Mouse (Mus musculus): ENCODE measurements around the gene Rps15.

Rps15 gene

DNA sequence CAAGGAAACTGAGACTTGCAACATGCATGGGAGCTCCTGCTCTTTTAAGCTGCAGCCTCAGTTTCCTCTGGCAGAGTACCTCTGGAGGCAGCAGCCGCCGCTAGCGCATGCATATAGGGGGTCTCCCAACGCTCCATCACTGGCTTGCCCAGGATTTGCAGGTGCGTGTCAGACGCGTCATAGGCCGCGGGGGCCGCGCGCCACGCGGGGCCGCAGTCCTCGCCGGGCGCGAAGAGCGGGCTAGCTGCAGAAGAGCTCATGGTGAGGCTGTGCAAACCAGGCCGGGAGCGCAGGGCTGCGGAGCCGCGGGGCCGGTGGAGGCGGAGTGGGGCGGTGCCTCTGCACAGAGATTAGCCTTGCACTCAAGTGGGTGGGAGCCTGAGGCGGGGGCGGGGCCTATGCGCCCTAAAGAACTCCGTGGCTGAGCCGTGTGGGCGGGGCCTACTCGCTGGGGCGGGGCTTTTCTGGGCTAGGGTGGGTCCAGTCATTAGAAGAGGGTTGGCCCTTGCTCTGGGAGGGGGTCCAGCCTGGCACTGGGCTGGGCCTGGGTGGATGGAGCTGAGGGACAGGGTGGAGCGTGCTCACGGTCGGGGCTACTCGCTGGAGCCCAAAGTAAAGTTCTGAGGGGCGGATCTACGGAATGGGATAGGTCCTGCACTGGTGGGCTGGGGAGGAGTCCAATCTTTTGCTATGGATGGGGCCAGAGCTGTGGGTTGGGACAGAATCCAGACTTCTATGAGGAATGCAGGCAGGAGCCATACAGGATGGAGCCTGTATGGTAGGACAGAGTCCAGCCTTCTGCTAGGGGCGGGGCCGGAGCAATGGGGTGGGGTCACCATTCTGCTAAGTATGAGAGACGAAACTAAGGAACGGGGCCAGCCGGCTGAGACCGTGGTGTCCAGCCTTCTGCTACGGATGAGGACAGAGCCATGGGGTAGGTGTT is 31.3 kb upstream of the Rps15 start, which contains the start of the genes Gamt and Dazap1:
Gene Gamt (minus strand): TSS at position 371 of the 943 bp plus-strand sequence.
Gene Dazap1 (plus strand): TSS at position 845 of the 943 bp plus-strand sequence.
- DNase-seq (ENCODE audit: low read depth) = peak; percentile 100

DNA sequence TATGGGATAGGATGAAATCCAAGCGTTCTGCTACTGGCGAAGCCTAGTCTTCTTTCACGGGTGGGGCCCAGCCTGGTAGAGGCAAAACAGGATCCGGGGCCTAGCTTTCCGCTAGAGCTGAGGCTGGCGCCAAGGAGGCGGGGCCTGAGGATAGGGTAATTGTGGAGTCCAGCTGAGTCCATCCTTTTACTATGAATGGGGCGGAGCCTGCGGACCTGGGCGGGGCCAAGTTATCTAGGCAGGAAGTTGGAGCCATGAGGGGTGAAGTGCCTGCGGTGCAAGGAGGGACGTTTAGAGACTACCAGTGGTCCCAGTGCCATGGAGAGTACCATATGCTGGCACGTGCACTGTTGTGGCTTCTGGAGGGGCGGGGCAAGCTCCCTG is 30.7 kb upstream of the Rps15 start:
- peak; percentile 99 for DNase-seq (ENCODE audit: low read depth)

DNA sequence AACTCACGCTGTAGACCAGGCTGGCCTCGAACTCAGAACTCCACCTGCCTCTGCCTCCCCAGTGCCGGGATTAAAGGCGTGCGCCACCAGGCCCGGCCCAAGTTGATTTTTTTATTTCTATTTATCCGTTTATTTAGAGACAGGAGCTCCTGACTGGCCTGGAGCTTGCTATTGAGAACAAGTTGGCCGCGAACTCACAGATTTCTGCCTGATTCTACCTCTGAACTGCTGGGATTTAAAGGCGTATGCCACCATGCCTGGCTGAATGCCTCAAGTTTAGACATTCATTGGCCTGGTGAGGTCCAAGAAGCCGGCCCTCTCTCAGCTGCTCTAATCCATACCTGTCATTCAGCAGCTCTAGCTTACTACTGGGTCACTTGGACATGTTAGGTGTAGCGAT is 30.1 kb upstream of the Rps15 start:
- no peak for DNase-seq (ENCODE audit: low read depth)

DNA sequence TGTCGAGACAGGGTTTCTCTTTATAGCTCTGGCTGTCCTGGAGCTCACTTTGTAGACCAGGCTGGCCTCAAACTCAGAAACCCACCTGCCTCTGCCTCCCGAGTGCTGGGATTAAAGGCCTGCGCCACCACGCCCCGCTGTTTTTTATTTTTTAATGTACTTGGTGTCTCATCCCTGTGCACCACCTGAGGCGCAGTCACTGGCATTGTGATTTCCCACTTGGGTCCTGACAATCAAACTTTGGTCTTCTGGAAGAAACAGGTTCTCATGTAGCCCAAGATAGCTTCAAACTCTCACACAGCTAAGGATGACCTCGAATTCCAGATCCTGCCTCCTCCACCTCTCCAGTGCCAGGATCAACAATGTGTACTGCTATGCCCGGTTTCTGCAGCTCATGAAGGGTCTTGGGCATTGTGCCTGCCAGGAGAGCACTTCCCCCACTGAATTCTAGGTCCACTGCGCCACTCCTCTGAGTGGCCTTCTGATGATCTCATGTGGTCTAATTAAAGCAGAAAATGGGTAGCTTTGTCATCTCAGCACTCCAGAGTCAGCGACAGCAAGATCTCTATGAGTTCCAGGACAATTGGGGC is 29.4 kb upstream of the Rps15 start:
- no peak for DNase-seq (ENCODE audit: low read depth)

DNA sequence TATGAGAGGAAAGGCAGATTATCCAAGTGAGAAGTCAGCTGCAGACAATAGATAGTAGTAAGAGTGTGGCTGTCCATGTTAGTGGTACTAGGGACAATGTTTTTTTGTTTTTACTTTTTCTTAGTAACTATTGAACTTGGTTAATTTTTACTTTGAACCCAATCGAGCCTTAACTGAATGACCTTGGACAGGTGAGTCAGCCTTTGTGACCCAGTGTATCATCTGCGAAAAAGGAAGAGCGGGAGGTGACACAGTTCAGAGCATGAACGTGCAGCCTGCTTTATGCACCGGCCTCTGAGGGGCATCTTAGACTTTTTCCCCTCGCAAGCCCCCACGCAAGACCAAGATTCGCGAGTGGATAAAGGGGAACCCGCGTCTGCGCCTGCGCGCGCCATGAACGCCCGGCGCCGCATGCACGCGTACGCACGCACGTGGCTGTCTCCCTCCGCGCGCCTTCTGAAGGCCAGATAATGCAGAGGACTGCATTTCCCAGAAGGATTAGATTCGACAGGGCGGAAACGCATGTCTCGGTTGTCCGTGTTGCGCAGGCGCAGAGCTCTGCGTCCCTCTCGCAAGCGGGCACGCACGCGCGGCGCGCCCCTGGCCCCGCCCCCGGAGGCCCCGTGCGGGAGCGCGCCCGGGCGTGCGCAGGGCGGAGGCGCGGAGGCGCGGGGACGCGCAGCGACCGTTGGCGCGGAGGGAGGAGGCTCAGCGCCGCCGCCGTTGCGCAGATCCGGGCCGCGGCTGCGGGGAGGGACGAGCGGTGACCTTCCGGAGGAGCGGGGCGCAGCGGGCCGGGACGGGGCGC is 27.7 kb upstream of the Rps15 start:
- peak; percentile 100 for DNase-seq (ENCODE audit: low read depth)

DNA sequence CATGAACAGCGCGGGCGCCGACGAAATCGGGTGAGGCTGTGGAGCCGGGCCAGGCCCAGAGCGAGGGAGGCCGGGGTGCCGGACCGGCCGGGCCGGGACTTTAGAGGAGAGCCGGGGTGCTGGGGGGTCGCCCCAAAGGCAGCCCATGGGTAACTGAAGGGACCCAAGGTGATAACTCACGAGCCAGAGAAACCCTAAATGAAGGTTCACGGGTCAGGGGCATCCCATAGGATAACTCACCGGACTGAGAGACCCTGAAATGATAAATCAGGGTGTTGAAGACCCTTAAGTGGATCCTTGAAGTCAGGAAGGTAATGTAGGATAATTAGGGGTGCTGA is 27.1 kb upstream of the Rps15 start:
- no peak for DNase-seq (ENCODE audit: low read depth)

DNA sequence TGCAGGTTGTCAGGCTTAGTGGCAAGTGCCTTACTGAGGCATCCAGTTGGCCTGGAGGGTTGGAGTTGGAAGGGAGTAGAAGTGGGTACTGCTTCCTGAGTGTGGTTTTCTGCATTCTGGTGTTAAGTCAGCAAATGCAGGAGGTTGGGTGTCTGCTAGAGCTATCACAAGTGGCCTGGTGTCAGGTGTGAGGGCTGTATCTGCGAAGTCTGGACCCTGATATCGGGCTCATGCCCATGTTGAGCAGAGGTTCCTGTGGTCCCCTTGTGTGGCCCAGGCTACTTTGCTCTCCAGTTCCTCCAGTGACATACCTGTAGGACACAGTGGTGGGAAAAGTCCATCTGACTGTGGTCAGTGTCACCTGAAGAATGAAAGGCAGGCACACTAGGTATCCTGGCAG is 22.2 kb upstream of the Rps15 start:
- no peak for DNase-seq (ENCODE audit: low read depth)

DNA sequence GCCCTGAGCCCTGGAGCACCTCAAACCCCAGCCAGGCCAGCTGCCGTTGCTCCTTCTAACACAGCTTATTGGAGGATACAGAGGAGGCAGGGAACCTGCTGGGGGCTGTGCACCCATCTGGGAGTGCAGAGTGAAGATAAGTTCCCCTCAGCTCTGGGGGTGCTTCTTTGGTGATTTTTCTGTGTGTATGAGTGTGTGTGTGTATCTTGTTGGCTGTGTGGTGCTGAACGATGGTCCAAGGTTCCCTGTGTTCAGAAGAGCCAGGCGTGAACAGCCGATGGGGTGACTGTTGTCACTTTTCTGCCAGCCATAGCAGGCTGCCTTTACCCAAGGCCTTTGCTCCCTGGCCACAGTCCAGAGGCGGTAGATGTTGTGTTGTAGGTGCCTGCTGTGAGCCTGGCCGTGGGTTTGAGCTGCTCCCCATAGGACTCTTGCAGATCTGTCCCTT is 21.5 kb upstream of the Rps15 start:
- DNase-seq (ENCODE audit: low read depth) = no peak

DNA sequence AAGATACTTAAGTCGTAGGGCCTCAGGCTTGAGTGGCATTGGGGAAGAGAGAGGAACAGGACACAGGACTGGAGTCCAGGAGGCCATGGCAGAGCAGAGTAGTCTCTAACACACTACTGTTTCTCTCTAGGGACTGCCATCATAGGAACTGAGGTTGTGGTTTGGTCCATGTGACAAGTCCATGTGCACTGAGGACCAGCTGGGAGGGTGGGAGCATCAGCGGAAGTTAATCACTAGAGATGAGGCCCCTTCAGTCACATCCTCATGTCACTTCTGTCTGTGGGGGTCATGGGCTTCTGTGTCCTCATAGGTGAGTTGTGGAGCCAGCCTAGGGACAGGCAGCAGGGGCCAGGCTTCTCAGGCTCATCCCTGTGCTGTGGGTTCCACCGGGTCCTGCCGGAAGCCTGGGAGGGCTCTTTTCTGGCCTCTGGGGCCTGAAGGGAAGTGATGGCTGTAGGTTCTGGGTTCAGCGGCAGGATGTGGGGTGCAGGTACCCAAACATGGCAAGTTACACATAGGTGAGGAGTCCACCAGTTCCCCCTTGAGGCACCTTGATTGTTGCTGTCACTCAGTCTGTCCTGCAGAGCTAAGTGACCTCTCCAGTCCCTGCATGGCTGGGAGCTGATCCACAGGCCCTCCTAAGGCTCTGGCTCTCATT is 20.9 kb upstream of the Rps15 start:
- DNase-seq (ENCODE audit: low read depth) = no peak

DNA sequence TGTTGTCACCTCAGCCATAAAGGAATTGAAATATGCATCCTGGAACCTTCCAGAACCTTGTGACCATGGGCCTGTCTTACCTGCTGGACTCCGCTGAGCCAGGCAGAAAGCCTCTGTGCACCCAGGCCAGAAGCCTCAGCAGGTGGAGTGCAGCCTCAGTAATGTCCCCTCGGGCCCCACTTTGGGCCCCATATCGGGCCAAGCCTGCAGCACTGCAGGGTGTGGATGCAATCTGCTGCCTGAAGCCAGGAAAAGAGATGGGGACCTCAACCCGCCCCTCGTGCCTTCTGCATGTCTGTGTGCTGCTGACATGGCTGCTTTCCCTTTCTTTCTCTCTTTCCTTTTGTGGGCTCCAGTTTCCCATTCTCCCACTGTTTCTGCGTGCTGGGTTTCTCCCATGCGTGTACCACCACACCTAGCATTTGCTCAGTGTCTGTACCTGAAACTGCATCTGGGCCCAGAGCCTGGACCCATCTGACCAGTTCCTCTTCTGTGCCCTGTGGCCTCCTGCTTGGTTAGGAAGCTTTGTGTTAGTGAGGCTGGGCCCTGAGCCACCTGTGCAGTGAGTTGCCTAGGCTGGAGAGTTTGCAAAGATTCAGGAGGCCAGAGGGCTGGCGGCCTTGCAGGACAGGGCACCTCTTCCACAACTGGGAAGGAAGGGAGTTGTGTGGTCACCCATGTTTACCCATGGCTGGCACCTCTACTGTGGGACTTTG is 20.2 kb upstream of the Rps15 start:
- DNase-seq (ENCODE audit: low read depth) = no peak

DNA sequence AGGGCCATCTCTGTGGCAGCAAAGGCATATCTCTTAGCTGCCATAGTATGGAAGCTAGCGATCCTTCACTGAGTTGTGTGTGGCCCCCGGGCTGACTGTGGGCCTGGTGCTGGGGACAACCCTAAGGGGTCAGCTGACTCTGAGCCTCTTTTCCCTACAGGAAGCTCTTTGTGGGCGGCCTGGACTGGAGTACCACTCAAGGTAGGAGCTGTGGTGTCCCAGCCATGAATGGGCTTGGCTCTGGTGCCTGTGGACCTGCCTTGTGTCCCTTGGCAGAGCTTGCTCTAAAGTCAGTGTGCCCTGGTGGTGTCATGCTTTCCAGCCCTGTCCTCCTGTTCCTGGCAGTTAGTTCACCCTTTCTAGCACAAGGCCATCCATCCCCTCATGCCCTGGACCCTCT is 18.4 kb upstream of the Rps15 start:
- DNase-seq (ENCODE audit: low read depth) = no peak

DNA sequence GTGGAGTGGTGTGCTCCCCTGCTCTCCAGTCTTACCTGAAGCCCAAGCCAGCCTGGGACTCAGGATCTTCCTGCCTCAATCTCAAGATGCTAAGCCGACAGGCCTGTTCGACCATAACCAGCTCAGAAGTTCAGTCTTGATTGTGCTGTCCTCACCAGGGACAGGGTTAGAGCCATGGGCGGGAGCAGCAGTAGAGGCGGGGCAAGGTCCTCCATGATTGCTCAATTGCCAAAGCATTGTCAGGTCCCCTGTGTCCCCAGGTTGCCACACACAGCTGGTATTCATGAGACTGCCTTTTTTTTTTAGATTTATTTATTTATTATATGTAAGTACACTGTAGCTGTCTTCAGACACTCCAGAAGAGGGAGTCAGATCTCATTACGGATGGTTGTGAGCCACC is 16.0 kb upstream of the Rps15 start:
- no peak for DNase-seq (ENCODE audit: low read depth)

DNA sequence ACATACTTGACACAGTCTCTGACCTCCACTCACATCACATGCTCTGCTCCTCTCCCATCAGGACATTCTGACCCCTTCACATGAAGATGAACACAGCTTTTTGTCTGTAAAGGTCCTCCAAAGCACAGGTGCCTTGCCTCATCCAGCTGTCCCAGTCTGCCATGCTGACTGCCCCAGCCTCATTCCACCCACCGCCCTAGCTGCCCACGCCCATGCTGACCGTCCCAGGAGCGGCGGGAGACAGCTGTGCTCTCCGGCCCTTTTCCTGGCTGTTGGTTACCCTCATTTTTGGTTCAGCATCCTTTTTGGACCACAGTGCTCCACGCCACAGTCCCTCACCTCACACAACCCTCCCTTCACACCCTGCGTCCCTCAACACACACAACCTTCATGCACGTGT is 13.9 kb upstream of the Rps15 start:
- no peak for DNase-seq (ENCODE audit: low read depth)

DNA sequence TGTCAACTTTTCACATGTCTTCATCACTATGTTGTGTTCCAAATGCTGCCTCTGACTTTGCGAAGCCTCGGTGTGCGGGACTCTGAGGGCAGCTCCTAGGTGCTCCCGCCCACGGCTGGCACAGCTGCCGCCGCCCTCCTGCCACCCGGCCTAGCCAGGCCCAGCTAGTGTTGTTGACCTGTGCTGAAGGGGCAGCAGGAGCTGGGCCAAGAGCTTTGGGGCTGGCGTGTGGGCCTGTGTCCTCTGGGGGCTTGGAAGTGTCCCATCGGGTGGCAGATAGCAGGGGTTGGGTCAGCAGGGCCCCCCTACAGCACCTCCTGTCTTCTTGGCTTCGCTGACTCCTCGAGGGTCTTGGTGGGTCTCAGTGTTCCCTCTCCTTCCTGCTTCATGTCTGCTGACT is 13.0 kb upstream of the Rps15 start:
- DNase-seq (ENCODE audit: low read depth) = no peak

DNA sequence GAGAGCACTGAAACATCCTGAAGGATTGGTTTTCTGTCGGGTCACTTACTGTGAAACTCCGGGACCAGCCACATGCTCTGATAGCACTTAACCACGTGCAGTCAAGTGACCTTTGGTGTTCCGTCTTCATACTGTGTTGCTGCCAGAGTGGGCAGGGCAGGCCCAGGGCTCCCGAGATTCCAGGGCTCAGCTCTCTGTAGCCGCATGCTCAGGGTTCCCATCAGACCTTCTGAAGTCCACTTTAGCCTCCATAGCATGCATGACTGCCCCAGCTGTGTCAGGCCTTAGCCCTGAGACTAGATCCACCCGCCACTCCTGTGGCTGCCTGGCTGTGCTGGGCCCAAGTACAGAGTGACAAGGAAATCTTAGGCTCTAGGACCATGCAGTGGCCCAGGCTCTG is 10.9 kb upstream of the Rps15 start:
- no peak for DNase-seq (ENCODE audit: low read depth)

DNA sequence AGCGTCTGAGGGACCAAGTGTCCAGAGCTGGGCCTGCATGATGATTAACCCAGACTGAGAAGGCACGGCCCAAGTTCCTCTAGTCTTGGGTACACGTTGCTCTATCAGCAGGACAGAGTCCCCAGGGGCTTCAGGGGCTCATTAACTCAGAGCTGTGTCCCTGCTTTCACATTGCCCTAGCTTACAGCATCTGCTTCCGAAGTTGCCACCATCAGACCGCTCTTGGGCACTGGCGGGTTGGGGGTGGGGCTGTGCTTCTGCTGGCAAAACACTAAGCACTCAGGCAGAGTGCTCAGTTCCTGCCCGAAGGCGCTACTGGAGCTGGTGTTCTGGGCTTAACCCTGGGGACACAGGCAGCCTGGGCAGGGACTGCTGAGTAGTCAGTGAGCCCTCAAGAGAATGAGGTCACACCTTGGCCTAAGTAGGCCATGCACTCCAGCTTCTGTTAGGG is 10.3 kb upstream of the Rps15 start:
- DNase-seq (ENCODE audit: low read depth) = no peak

DNA sequence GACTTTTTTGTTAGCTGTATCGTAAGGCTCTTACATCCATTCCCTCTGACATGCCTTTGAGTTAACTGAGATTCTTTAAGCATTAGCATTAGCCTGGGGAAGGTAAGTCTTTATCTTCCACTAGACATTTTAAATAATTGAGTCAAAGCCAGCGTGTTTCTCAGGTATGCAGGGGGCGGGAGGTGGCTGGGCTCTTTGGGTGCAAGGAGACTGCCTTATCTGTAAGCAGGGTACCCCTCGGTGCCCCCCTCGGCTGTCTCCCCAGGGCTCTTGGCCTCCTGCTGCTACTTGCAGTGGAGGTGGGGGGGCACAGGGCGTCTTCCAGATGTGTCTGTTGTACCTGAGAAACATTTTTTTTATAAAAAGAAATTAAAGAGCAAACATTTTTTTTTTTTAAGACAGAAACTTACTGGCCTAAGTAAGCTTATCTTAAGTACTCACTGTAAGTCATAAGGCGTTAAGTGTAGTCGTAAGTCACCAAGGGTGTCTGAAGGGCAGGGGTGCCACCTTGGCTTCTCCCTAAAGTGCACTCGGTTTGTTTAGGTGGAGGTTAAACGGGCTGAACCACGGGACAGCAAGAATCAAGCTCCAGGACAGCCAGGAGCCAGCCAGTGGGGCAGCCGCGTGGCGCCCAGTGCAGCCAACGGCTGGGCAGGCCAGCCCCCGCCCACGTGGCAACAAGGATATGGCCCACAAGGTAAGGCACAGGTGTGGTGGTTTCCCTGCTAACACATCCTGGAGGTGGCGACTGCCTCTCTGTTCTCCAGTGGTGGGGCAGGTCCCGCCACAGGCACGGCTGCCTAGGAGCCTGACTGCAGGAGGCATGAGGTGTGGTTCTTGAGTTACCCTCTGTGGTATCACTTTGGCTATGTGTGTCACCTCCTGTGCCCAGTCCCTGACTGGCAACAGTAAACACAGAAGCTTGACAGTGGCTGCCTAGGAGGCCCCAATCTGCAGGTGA is 9.5 kb upstream of the Rps15 start:
- DNase-seq (ENCODE audit: low read depth) = no peak

DNA sequence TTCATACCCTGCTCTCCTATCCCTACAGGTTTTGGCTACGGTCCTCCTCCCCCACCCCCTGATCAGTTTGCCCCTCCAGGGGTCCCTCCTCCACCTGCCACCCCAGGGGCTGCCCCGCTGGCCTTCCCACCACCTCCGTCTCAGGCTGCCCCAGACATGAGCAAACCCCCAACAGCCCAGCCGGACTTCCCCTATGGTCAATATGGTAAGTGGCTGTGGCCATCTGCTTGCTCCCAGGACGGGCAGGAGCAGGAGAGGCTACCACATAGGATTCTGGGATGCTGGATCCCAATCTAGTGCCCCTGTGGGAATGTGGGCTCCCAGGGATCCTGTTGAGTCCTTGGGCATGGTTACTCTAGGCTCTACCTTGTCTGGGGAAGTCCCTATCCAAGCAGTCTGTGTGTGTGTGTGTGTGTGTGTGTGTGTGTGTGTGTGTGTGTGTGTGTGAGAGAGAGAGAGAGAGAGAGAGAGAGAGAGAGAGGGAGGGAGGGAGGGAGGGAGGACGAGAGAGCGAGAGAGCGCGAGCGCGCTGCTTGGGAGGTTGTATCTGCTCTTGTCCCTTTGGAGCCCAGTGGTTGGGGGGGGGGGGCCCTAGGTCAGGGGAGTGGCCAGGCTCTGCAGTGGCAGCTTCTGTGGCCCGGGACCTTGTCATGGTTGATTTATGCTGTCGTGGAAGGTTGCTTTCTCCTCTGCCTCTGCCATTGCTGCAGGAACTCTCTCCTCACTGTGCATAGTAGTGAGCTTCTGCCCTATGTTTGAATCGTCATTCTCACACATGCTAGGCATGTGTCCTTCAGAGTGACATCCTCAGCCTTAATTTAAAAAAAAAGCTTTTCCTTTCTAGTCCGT is 6.8 kb upstream of the Rps15 start:
- DNase-seq (ENCODE audit: low read depth) = no peak

DNA sequence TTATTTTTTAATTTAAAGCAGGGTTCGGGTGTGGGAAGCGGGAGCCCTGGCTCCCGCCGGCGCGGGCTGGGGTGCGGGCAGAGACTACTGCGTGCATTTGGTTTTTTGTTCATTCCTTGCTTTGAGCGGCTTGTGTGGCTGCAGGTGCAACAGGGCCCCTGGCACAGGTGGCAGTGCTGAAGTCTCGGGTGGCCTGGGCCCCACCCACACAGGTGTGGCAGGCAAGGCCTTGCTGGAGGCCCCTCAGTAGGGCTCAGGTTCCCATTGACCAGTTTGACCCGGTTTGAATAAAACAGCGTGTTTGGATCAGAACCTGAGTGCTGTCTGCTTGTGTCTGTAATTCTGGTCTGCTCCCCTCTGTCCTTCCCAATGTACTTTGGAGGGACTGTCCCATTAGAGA is 4.2 kb upstream of the Rps15 start:
- DNase-seq (ENCODE audit: low read depth) = no peak
